Mouse (Mus musculus) liver, adult 2 months (tissue): ENCODE data around the gene Hdac7. TPM values are rescaled to one million over a fixed set of nuclear protein-coding genes. Genes with fewer than 3 reads are reported as not detected.

Experiments used
- DNase-seq: peaks from one replicate; pipeline ENCODE4 v3.0.0-alpha.2; 2011; ENCODE audit warnings: low read depth, low spot score; ENCODE audit errors: extremely low read depth
- H3K27ac ChIP-seq: fragments of 200-500 bp; replicated peaks from 2 replicates; pipeline ENCODE4 v1.5.1; 2012; ENCODE audit warnings: low read depth, mild to moderate bottlenecking, control low read depth, inconsistent platforms, low read length; ENCODE audit not compliant: insufficient read depth
- H3K27me3 ChIP-seq: fragments of 200-500 bp; 2 replicates; pipeline ENCODE4 v1.6.1; 2012; ENCODE audit warnings: mild to moderate bottlenecking, moderate library complexity, low read length, inconsistent platforms; ENCODE audit not compliant: control insufficient read depth, insufficient read depth
- H3K36me3 ChIP-seq: fragments of 200-500 bp; 2 replicates; pipeline ENCODE4 v1.6.1; 2012; ENCODE audit warnings: low read length, inconsistent platforms; ENCODE audit not compliant: control insufficient read depth, insufficient read depth
- H3K4me1 ChIP-seq: fragments of 200-500 bp; 2 replicates; pipeline ENCODE4 v1.6.1; 2011; ENCODE audit warnings: low read length; ENCODE audit not compliant: control insufficient read depth, insufficient read depth
- H3K4me3 ChIP-seq: fragments of 200-500 bp; 2 replicates; pipeline ENCODE4 v1.5.1; 2011; ENCODE audit warnings: low read depth, mild to moderate bottlenecking, control low read depth, low read length, moderate library complexity; ENCODE audit not compliant: insufficient read depth
- H3K79me2 ChIP-seq: fragments of 200-500 bp; 2 replicates; pipeline ENCODE4 v1.6.1; 2012; ENCODE audit warnings: inconsistent platforms, mild to moderate bottlenecking, low read length, moderate library complexity; ENCODE audit not compliant: control insufficient read depth, insufficient read depth
- H3K9ac ChIP-seq: fragments of 200-500 bp; 2 replicates; pipeline ENCODE4 v1.6.1; 2012; ENCODE audit warnings: low read depth, mild to moderate bottlenecking, control low read depth, inconsistent platforms, low read length
- CTCF ChIP-seq: fragments of 200-500 bp; IDR thresholded peaks from 2 replicates; pipeline ENCODE4 v1.5.1; 2011; ENCODE audit warnings: low read depth, low read length, control low read depth
- POLR2A ChIP-seq: fragments of 200-500 bp; IDR thresholded peaks from 2 replicates; pipeline ENCODE4 v1.6.1; 2011; ENCODE audit warnings: low read length, control low read depth; ENCODE audit not compliant: insufficient read depth; ENCODE audit errors: extremely low read depth
- WGBS: fragments of 180-500 bp; shearing (Covaris S2); methylation state at CpG from one replicate; pipeline ENCODE4 v1.1.7; 2018; 5-methylcytosine and 5-hydroxymethylcytosine counted together
- polyA plus RNA-seq: library from polyadenylated mRNA; depleted of rRNA; stranded (reverse); fragments of >200 nt; gene quantifications from 2 replicates; pipeline ENCODE4 v1.2.3, GENCODE M21; 2012
- total RNA-seq: library from RNA; depleted of rRNA; stranded (reverse); fragments of >200 nt; gene quantifications from 2 replicates; pipeline ENCODE4 v1.2.3, GENCODE M21; 2014

The Hdac7 gene
- total and polyA plus RNA-seq, 2 experiments: 2.5 to 9.5 TPM

GRCm38 (mm10) chr15:97881423-97881822 is 37.1 kb upstream of the Hdac7 start:
- Histone ChIP-seq H3K36me3 (no peaks in the 10 kb centered on the region), H3K4me3 (no peak overlapping the region), H3K27me3 (no peaks in the 10 kb centered on the region), H3K27ac (no peak overlapping the region), H3K4me1 (no peaks in the 10 kb centered on the region), H3K9ac (no peak overlapping the region), H3K79me2 (no peaks in the 10 kb centered on the region)
- 83% methylated on average over 8 of the region's 8 CpGs for WGBS
- DNase-seq: no peak
- TF ChIP-seq CTCF: no peak
- TF ChIP-seq POLR2A: no peak

DNA sequence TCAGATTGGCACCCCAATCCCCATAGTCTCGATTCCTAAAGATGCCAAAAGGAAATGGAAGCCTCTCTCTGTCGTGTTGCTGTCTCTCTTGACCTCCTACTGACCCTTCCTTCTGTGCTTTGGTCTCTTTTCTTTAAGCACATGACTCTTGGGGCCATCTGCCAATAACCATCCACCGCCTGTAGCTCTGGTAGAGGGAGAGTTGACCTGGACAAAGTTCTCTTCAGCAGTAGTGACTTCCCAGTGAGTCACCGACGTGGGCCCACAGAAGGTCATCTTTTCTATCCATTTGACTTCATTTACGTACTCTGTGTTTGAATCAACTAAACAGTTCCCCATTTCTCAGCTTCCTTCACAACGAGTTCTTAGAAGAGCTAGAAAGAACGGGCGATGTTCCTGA is 36.1 kb upstream of the Hdac7 start:
- Histone ChIP-seq H3K36me3 (no peaks in the 10 kb centered on the region), H3K27me3 (no peaks in the 10 kb centered on the region), H3K27ac (no peak overlapping the region), H3K9ac (no peak overlapping the region), H3K79me2 (no peaks in the 10 kb centered on the region), H3K4me1 (no peaks in the 10 kb centered on the region), H3K4me3 (no peak overlapping the region)
- no peak for TF ChIP-seq POLR2A
- TF ChIP-seq CTCF: no peak
- WGBS: 62% methylated on average over 9 of the region's 9 CpGs
- peak; percentile 3 for DNase-seq

DNA sequence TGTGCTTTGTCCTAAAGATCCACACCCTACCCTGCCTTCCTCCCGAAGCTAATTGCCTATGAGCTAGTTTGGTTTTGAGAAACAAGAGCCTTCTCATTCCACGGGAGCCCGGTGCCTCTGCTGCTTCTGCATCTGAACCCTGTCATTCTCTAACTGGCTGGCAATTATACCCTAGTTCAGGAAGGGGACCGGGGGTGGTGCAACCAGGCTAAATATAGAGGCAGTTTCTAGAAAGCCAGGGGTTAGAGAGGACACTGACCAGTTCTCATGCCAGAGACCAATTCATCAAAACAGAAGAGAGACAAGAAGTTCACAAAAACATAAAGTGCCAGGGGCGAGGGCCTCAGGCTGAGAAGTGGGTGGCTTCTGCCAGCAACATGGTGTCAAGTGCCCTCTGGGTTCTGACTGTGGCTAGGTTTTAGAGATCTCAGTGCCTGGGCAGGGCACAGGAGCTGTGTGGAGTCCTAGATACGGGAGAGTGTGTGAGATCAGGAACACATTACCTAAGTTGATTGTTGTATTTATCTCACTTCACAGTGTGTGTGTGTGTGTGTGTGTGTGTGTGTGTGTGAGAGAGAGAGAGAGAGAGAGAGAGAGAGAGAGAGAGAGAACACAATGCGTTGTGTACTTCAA is 34.5 kb upstream of the Hdac7 start:
- Histone ChIP-seq H3K79me2 (no peaks in the 10 kb centered on the region), H3K4me3 (no peak overlapping the region), H3K27me3 (no peaks in the 10 kb centered on the region), H3K36me3 (no peaks in the 10 kb centered on the region), H3K9ac (no peak overlapping the region), H3K27ac (no peak overlapping the region), H3K4me1 (no peaks in the 10 kb centered on the region)
- TF ChIP-seq CTCF (no peak), POLR2A (no peak)
- DNase-seq: no peak
- WGBS: 58% methylated on average over 7 of the region's 7 CpGs

DNA sequence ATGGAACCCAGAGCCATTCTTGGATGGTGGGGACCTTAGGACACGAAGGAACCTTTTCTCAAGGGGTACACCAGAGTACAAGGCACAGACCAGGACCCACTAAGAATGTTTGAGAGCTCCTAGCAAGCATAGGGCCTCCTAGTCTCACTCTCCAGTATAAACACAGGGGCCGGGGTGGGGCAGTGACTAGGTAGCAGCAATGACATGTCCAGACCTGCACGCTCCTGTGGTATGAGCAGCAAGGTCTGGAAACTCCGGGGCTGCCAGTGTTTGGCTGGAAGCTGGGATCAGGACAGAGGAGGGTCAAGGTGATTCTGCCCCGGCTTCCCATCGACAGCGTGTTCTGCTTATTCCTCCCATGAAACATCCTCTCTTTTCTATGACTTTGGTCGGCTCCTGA is 31.5 kb upstream of the Hdac7 start:
- no peak overlapping the region for H3K9ac ChIP-seq

DNA sequence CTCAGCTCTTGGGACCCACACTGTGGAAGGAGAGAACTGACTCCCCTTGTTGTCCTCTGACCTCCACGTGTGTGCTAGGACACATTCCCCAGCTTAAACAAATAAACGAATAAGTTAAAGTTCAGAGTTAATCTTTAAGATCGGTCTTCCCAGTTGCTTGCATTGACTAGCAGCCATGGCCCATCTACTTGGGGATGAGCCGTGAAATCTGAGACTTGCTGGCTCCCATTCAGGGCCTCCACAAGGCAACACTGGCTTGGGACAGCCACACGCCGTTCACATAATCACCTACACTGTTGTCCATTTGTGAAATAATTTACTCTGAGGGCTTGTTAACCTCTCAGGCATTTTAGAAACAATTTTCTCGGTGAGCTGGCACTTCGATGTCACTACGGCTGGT is 29.4 kb upstream of the Hdac7 start:
- Histone ChIP-seq H3K27ac (no peak overlapping the region), H3K4me3 (no peak overlapping the region), H3K9ac (no peak overlapping the region), H3K4me1 (no peaks in the 10 kb centered on the region), H3K79me2 (no peaks in the 10 kb centered on the region), H3K27me3 (no peaks in the 10 kb centered on the region), H3K36me3 (no peaks in the 10 kb centered on the region)
- 64% methylated on average over 9 of the region's 9 CpGs for WGBS
- DNase-seq: no peak
- no peak for TF ChIP-seq CTCF

More for the DNA sequence above, 31.5 kb upstream of the Hdac7 start:
- Histone ChIP-seq H3K4me1 (no peaks in the 10 kb centered on the region), H3K4me3 (no peak overlapping the region), H3K36me3 (no peaks in the 10 kb centered on the region), H3K27ac (no peak overlapping the region), H3K79me2 (no peaks in the 10 kb centered on the region), H3K27me3 (no peaks in the 10 kb centered on the region)
- TF ChIP-seq CTCF (no peak), POLR2A (no peak)
- WGBS: 85% methylated on average over 8 of the region's 8 CpGs
- DNase-seq: no peak

DNA sequence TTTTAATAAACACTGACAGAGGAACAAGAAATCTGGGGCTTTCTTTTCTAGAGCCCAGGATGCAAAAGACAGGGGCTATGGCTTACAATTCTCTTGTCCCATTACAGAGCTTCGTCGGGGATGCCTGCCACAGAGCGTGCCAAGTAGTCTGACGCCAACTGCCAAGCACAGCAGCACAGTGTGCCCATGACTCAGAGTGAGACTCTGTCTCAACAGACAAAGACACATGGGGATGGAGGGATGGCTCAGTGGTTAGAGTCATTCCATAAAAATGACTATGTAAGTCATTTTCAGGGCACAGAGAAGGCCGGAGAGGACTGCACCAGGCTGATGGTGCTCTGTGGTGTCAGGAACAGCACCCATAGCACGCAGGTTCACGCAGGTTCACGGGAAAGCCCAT is 27.9 kb upstream of the Hdac7 start:
- WGBS: 93% methylated on average over 8 of the region's 8 CpGs
- Histone ChIP-seq H3K27me3 (no peaks in the 10 kb centered on the region), H3K79me2 (no peaks in the 10 kb centered on the region), H3K9ac (no peak overlapping the region), H3K4me1 (no peaks in the 10 kb centered on the region), H3K27ac (no peak overlapping the region), H3K4me3 (no peak overlapping the region), H3K36me3 (no peaks in the 10 kb centered on the region)
- DNase-seq: no peak
- TF ChIP-seq POLR2A: no peak
- no peak for TF ChIP-seq CTCF
